Mouse (Mus musculus): ENCODE results near the gene Greb1.

- no peak for TF ChIP-seq UBTF (IDR thresholded peaks at IDR 0.05; ENCODE audit: borderline replicate concordance, insufficient read depth, low read depth, low read length)
- TF ChIP-seq EP300 (IDR thresholded peaks at IDR 0.05; ENCODE audit: low read depth in 1 of 2, low read length in 2 of 2): no peak
- TF ChIP-seq CTCF (IDR thresholded peaks at IDR 0.05 in 2 of 3, conservative IDR thresholded peaks at IDR 0.05 in 1 of 3; ENCODE audit: control insufficient read depth in 1 of 3, insufficient read depth in 1 of 3, low read depth in 2 of 3, low read length in 3 of 3, poor library complexity in 1 of 3, severe bottlenecking in 1 of 3): no peak
Observed at GRCm38 (mm10) chr12:16690631-16691030, 110.1 kb downstream of the Greb1 start.
